In genomic region chr7:75788069-75788800, GRCm38 (mm10) we compare ENCODE assay signal across 7 mouse cellular contexts. TPM values are rescaled to one million over a fixed set of nuclear protein-coding genes. Genes with fewer than 3 reads are reported as not detected.
DNase-seq lines count a peak whose midpoint lies in the region; ATAC-seq and TF ChIP-seq lines count a peak whose summit lies in the region.
"Not testable (repeated sequence)": the region's sequence is repeated elsewhere in the genome, so short reads cannot be mapped to it uniquely, and the experiment has no call there.

No protein-coding gene starts in this region.

- 59% methylated on average over 4 of the region's 7 CpGs for WGBS in embryonic facial prominence, embryonic 15.5 days
- 64% methylated on average over 4 of the region's 7 CpGs for WGBS in heart, embryonic 10.5 days
- 50% methylated on average over 4 of the region's 7 CpGs for WGBS in kidney, embryonic 15.5 days
- 48% methylated on average over 4 of the region's 7 CpGs for WGBS in liver, embryonic 15.5 days (ENCODE audit: insufficient replicate concordance)
- WGBS in small intestine, adult 2 months, result 67% methylated on average over 5 of the region's 7 CpGs

- H3K36me3 ChIP-seq in CH12.LX (replicated peaks in 1 of 2; ENCODE audit: control insufficient read depth in 1 of 2, insufficient read depth in 1 of 2, low read length in 1 of 2); embryonic facial prominence, embryonic 15.5 days; heart, embryonic 10.5 days; kidney, embryonic 15.5 days; liver, embryonic 15.5 days (replicated peaks); small intestine, adult 2 months (ENCODE audit: control insufficient read depth, insufficient read depth, low read length): not testable (repeated sequence)

- TF ChIP-seq CTCF in CH12.LX (conservative IDR thresholded peaks at IDR 0.05 in 1 of 2, IDR thresholded peaks at IDR 0.05 in 1 of 2; ENCODE audit: low read depth in 2 of 2, low read length in 2 of 2), result peak in 1 of 2 experiments; percentile 50; a peak in 2 of 4 replicates
- not testable (repeated sequence) for TF ChIP-seq CTCF in small intestine, adult 2 months (IDR thresholded peaks at IDR 0.05; ENCODE audit: extremely low read depth, insufficient read length, insufficient replicate concordance, low read depth, low read length)

- in situ Hi-C loops in CH12.LX (cut with MboI; ENCODE audit: low pct_ligation_motif_present, low pct_unique_long_range_greater_than_20kb, low sequenced_read_pairs), result not testable (repeated sequence)

- 0 out of 2 replicates have a peak overlapping the region, but pooled peaks have one; percentile 11 for H3K4me2 ChIP-seq in CH12.LX (ENCODE audit: insufficient read depth, low read depth, poor library complexity, severe bottlenecking)
- not testable (repeated sequence) for H3K4me2 ChIP-seq in embryonic facial prominence, embryonic 15.5 days (replicated peaks); kidney, embryonic 15.5 days; liver, embryonic 15.5 days

- H3K79me2 ChIP-seq in CH12.LX (replicated peaks; ENCODE audit: control insufficient read depth, extremely low read depth, insufficient read depth, poor library complexity, severe bottlenecking), result not testable (repeated sequence)

- H3K27ac ChIP-seq in CH12.LX (ENCODE audit: insufficient read depth, low read depth), result peak overlapping the region; percentile 9
- not testable (repeated sequence) for H3K27ac ChIP-seq in embryonic facial prominence, embryonic 15.5 days (replicated peaks); liver, embryonic 15.5 days (replicated peaks)
- peak overlapping the region; percentile 25; the same call in 1 of the 2 replicates for H3K27ac ChIP-seq in heart, embryonic 10.5 days
- peak overlapping the region; percentile 32 for H3K27ac ChIP-seq in kidney, embryonic 15.5 days
- H3K27ac ChIP-seq in small intestine, adult 2 months (ENCODE audit: insufficient read depth, low read depth, low read length), result peak overlapping the region; percentile 82

- dilution Hi-C loops in CH12.LX (cut with MboI; ENCODE audit: extremely low pct_ligation_motif_present, extremely low pct_unique_long_range_greater_than_20kb, low sequenced_read_pairs), result not testable (repeated sequence)

- 0 out of 2 replicates have a peak, but pooled peaks have one; percentile 11 for ATAC-seq in embryonic facial prominence, embryonic 15.5 days (ENCODE audit: insufficient number of reproducible peaks, low FRiP score, low TSS enrichment, low read depth)
- ATAC-seq in kidney, embryonic 15.5 days (replicated peaks; ENCODE audit: low FRiP score), result not testable (repeated sequence)
- ATAC-seq in liver, embryonic 15.5 days (ENCODE audit: insufficient read depth), result peak; percentile 13; the same call in 1 of the 2 replicates
- peak; percentile 79 for ATAC-seq in megakaryocyte, adult 5-6 weeks (ENCODE audit: poor library complexity, severe bottlenecking)

- TF ChIP-seq EP300 in CH12.LX (IDR thresholded peaks at IDR 0.05; ENCODE audit: low read length), result not testable (repeated sequence)

- TF ChIP-seq RAD21 in CH12.LX (IDR thresholded peaks at IDR 0.05; ENCODE audit: low read depth, low read length), result peak; percentile 30

- not testable (repeated sequence) for TF ChIP-seq POLR2A in CH12.LX (IDR thresholded peaks at IDR 0.05; ENCODE audit: low read depth, low read length); small intestine, adult 2 months (IDR thresholded peaks at IDR 0.05; ENCODE audit: low read depth, low read length)

- not testable (repeated sequence) for H3K9me3 ChIP-seq in CH12.LX (replicated peaks; ENCODE audit: low read length); embryonic facial prominence, embryonic 15.5 days (replicated peaks); heart, embryonic 10.5 days; kidney, embryonic 15.5 days (replicated peaks); liver, embryonic 15.5 days (replicated peaks)

- DNase-seq in CH12.LX (ENCODE audit: extremely low read depth); heart, embryonic 10.5 days (ENCODE audit: low spot score): not testable (repeated sequence)

- peaks cover 31 to 80% of the 10 kb centered on the region in 2 experiments for H3K4me1 ChIP-seq in CH12.LX (ENCODE audit: control insufficient read depth in 1 of 2, insufficient read depth in 2 of 2)
- H3K4me1 ChIP-seq in embryonic facial prominence, embryonic 15.5 days, result not testable (repeated sequence)
- peaks cover 25% of the 10 kb centered on the region for H3K4me1 ChIP-seq in heart, embryonic 10.5 days
- H3K4me1 ChIP-seq in kidney, embryonic 15.5 days, result peaks cover 37% of the 10 kb centered on the region
- peaks cover 28% of the 10 kb centered on the region for H3K4me1 ChIP-seq in liver, embryonic 15.5 days (replicated peaks)
- H3K4me1 ChIP-seq in small intestine, adult 2 months (ENCODE audit: control insufficient read depth, insufficient read depth, insufficient read length, low read length), result peaks cover 26% of the 10 kb centered on the region; the same call in 1 of the 2 replicates

- not testable (repeated sequence) for H3K27me3 ChIP-seq in CH12.LX (replicated peaks); embryonic facial prominence, embryonic 15.5 days; heart, embryonic 10.5 days (ENCODE audit: insufficient read depth, poor library complexity, severe bottlenecking); kidney, embryonic 15.5 days; liver, embryonic 15.5 days; small intestine, adult 2 months (ENCODE audit: control insufficient read depth, insufficient read depth, low read length)

- H3K4me3 ChIP-seq in CH12.LX (replicated peaks in 1 of 3; ENCODE audit: low read depth in 2 of 3, low read length in 2 of 3, poor library complexity in 1 of 3); embryonic facial prominence, embryonic 15.5 days (replicated peaks); heart, embryonic 10.5 days; kidney, embryonic 15.5 days (replicated peaks); liver, embryonic 15.5 days (replicated peaks); small intestine, adult 2 months (ENCODE audit: low read depth, low read length): not testable (repeated sequence)

- peak overlapping the region; percentile 59 for H3K9ac ChIP-seq in CH12.LX (ENCODE audit: insufficient read depth, low read depth)
- not testable (repeated sequence) for H3K9ac ChIP-seq in embryonic facial prominence, embryonic 15.5 days; kidney, embryonic 15.5 days; liver, embryonic 15.5 days

TF ChIP-seq in CH12.LX, 34 proteins besides CTCF, POLR2A, EP300 and RAD21:
- peak; percentile 31 for TF ChIP-seq SMC3 (IDR thresholded peaks at IDR 0.05; ENCODE audit: low read depth, low read length)
TF ChIP-seq in CH12.LX: peak in this region for 1; not testable (repeated sequence) for 33.

RNA-seq across cellular contexts. Expression of gene Klhl25, which starts 59.9 kb away (rescaled TPM):
- 13.9 and 14.2 TPM in 2 replicates for total RNA-seq in CH12.LX (2012; rRNA removed)
- 10.4 and 12.9 TPM in 2 replicates for total RNA-seq in CH12.LX (2014; rRNA removed)
- polyA plus RNA-seq in CH12.LX (2012; ENCODE audit: insufficient read length, low read depth), result 11.0 and 11.2 TPM in 2 replicates
- polyA plus RNA-seq in embryonic facial prominence, embryonic 15.5 days (2015; fragmentation: Nextera tagmentation; extraction: Ambion mirVana), result 22.1 and 23.3 TPM in 2 replicates
- polyA plus RNA-seq in heart, embryonic 10.5 days (2016; fragmentation: Nextera tagmentation; extraction: Ambion mirVana), result 12.7 and 15.0 TPM in 2 replicates
- polyA plus RNA-seq in kidney, embryonic 15.5 days (2015; fragmentation: Nextera tagmentation; extraction: Ambion mirVana), result 15.4 and 16.9 TPM in 2 replicates
- polyA plus RNA-seq in liver, embryonic 15.5 days (2015; fragmentation: Nextera tagmentation; extraction: Ambion mirVana), result 15.5 and 19.8 TPM in 2 replicates
- 6.4 and 7.6 TPM in 2 replicates for total RNA-seq in megakaryocyte, adult 5-6 weeks (2015)
- total RNA-seq in megakaryocyte, adult 5-6 weeks (2017), result 11.4 and 12.6 TPM in 2 replicates
- polyA plus RNA-seq in small intestine, adult 2 months (2012; rRNA removed), result 6.8 and 9.4 TPM in 2 replicates
